Mouse (Mus musculus) limb, embryonic 13.5 days (tissue): ENCODE results near the gene Aurkaip1. TPM values are rescaled to one million over a fixed set of nuclear protein-coding genes. Genes with fewer than 3 reads are reported as not detected.

Experiments
- ATAC-seq: fragments of 200-750 bp; cut with Nextera tagmentation; 2 replicates; pipeline ENCODE4 v1.8.0; 2017; ENCODE audit warnings: low read depth, moderate number of reproducible peaks, moderate TSS enrichment; ENCODE audit not compliant: low FRiP score
- H3K27ac ChIP-seq: fragments of 300-500 bp; sonication (generic); 2 replicates; pipeline ENCODE4 v1.5.1; 2015; ENCODE audit warnings: inconsistent platforms, mild to moderate bottlenecking, moderate library complexity
- H3K27me3 ChIP-seq: fragments of 300-500 bp; sonication (generic); 2 replicates; pipeline ENCODE4 v1.6.1; 2015; ENCODE audit warnings: mild to moderate bottlenecking, inconsistent platforms
- H3K36me3 ChIP-seq: fragments of 300-500 bp; sonication (generic); 2 replicates; pipeline ENCODE4 v1.6.1; 2015; ENCODE audit warnings: inconsistent platforms, mild to moderate bottlenecking, moderate library complexity
- H3K4me1 ChIP-seq: fragments of 300-500 bp; sonication (generic); 2 replicates; pipeline ENCODE4 v1.6.1; 2015; ENCODE audit warnings: inconsistent platforms
- H3K4me2 ChIP-seq: fragments of 300-500 bp; sonication (generic); replicated peaks from 2 replicates; pipeline ENCODE4 v1.6.1; 2015; ENCODE audit warnings: inconsistent platforms, mild to moderate bottlenecking, moderate library complexity
- H3K4me3 ChIP-seq: fragments of 300-500 bp; sonication (generic); 2 replicates; pipeline ENCODE4 v1.5.1; 2015; ENCODE audit warnings: moderate library complexity, mild to moderate bottlenecking, inconsistent platforms
- H3K9ac ChIP-seq: fragments of 300-500 bp; sonication (generic); 2 replicates; pipeline ENCODE4 v1.6.1; 2015; ENCODE audit warnings: mild to moderate bottlenecking, inconsistent platforms
- H3K9me3 ChIP-seq: fragments of 300-500 bp; sonication (generic); 2 replicates; pipeline ENCODE4 v1.6.1; 2016; ENCODE audit warnings: inconsistent platforms
- WGBS: fragments of 180-500 bp; shearing (Covaris S2); methylation state at CpG from one replicate; pipeline ENCODE4 v1.1.7; 2015; 5-methylcytosine and 5-hydroxymethylcytosine counted together
- microRNA-seq: library from miRNA; unstranded; fragments of <30 nt; microRNA quantifications from one replicate; pipeline ENCODE4, GENCODE M21; 2016
- polyA plus RNA-seq: library from polyadenylated mRNA; unstranded; fragments of >200 nt; fragmentation: Nextera tagmentation; extraction: Ambion mirVana; gene quantifications from 2 replicates; pipeline ENCODE4 v1.2.1, GENCODE M21; 2015

The Aurkaip1 gene
- polyA plus RNA-seq, 1 experiment from 2014 or later: 144 TPM

DNA sequence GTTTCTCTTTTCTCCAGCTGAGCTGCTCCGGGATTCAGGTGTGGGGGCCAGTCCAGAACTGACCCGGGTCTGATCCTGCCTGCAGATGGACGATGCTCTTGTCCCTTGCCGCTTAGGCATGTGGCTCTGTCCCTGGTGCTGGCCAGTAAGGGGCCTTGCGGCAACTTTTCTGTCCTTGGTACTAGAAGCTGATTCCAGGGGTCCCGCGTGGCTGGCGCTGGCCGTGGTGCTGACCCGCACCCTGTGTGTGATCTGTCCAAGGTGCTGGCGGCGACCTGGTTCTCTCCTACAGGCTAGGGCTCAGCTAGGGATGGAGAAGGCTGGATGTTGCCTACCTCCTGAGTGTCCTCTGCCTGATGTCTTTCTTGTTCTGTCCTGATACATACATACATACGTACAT is 28.2 kb downstream of the Aurkaip1 start:
- peak; percentile 64; the same call in 1 of the 2 replicates for ATAC-seq
- peaks cover 66% of the 10 kb centered on the region for H3K36me3 ChIP-seq
- H3K4me2 ChIP-seq: no peak overlapping the region
- WGBS: 16% methylated on average over 13 of the region's 13 CpGs
- no peak overlapping the region for H3K9ac ChIP-seq
- H3K4me1 ChIP-seq: no peaks in the 10 kb centered on the region
- no peak overlapping the region for H3K27ac ChIP-seq
- H3K4me3 ChIP-seq: no peak overlapping the region
- H3K27me3 ChIP-seq: no peaks in the 10 kb centered on the region
- no peaks in the 10 kb centered on the region for H3K9me3 ChIP-seq

DNA sequence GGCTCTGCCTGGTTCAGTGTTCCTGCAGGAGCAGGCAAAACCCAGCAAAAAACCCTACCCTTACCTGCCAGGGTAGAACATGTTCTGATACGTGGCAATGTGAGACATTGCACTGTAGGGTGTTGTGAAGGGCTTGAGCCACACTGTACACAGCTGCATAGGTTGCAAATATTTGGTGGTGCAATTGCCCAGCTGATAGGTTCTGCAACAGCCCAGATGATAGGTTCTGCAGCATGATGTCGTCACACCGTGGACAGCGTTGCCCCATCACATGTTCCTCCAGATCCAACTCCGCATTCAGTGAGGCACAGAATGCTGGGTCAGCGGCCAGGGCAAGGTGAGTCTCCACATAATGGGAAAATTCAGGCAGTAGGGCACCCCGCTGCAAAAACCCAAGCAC is 30.7 kb downstream of the Aurkaip1 start:
- H3K36me3 ChIP-seq: peaks cover 65% of the 10 kb centered on the region
- H3K4me2 ChIP-seq: no peak overlapping the region

DNA sequence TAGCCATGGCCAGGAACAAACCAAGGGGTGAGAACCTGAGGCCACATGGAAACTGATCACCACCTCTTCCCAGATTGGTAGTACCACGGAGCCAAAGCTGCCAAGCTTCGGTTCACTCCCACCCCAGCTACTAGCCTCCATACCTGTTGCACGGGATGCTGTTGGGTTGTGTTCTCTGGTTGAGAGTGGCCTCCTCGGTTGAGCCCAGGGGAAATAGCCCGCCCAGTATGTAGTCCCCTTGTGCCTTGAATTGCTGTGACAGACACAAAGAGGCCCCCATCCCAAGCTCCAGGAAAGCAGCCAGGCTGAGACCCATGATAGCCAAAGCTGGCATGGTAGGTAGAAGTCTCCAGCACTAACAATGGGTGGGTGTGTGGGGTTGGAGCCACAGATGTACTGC is 31.9 kb downstream of the Aurkaip1 start, which contains the start of gene Tas1r3:
Gene Tas1r3 (minus strand): TSS at position 362 of the 400 bp plus-strand sequence.
- Histone ChIP-seq H3K4me1 (peaks cover under 1% of the 10 kb centered on the region; the same call in 1 of the 2 replicates), H3K4me2 (no peak within 1 kb of the TSS), H3K9ac (no peak within 1 kb of the TSS), H3K27ac (no peak within 1 kb of the TSS), H3K36me3 (peaks cover 57% of the 10 kb centered on the region), H3K4me3 (no peak within 1 kb of the TSS), H3K9me3 (no peaks in the 10 kb centered on the region), H3K27me3 (no peaks in the 10 kb centered on the region)
- WGBS: 74% methylated on average over 5 of the region's 5 CpGs
- no peak for ATAC-seq

More for the DNA sequence above, 30.7 kb downstream of the Aurkaip1 start:
- no peaks in the 10 kb centered on the region for H3K4me1 ChIP-seq
- H3K4me3 ChIP-seq: no peak overlapping the region
- H3K27me3 ChIP-seq: no peaks in the 10 kb centered on the region
- no peak for ATAC-seq
- H3K9ac ChIP-seq: no peak overlapping the region
- WGBS: 91% methylated on average over 7 of the region's 7 CpGs
- H3K27ac ChIP-seq: no peak overlapping the region
- H3K9me3 ChIP-seq: no peaks in the 10 kb centered on the region

DNA sequence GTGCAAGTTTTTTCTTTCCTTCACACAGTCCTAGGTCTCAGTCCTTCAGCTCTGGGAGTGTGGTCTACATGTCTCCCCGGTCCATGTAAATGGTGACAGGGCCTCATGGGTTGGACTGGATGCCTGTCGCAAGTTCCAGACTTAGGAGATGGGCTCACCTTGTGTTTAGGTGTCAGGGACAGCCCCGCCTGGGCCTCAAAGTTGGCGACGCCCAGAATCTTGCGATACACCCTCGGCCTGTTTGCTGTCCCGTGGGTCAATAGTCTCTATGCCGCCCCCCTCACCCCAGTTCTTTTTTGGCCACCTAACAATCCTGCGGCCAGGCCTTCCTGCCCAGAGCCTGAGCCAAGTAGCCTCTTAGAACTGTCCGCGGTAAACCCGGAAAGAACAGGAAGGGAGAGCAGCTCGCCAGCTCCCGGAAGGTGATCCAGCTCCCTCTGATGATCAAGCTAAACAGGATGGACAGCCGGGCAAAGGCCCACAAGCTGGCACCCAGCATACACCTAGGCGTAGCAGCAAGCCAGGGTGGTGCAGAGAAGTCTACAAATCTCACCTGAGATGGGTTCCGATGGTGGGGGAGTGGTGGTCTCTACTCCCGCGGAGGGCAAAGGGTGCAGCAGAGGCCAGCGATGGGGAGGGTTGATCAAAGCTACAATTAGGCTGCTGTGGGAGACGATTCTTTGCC is 37.7 kb downstream of the Aurkaip1 start:
- Histone ChIP-seq H3K4me1 (peaks cover 22% of the 10 kb centered on the region), H3K4me3 (peak overlapping the region; percentile 75), H3K36me3 (peaks cover 43% of the 10 kb centered on the region), H3K27me3 (no peaks in the 10 kb centered on the region), H3K27ac (no peak overlapping the region), H3K4me2 (peak overlapping the region; percentile 94), H3K9ac (peak overlapping the region; percentile 84), H3K9me3 (no peaks in the 10 kb centered on the region)
- ATAC-seq: peak; percentile 10; the same call in 1 of the 2 replicates
- WGBS: 9% methylated on average over 22 of the region's 22 CpGs

DNA sequence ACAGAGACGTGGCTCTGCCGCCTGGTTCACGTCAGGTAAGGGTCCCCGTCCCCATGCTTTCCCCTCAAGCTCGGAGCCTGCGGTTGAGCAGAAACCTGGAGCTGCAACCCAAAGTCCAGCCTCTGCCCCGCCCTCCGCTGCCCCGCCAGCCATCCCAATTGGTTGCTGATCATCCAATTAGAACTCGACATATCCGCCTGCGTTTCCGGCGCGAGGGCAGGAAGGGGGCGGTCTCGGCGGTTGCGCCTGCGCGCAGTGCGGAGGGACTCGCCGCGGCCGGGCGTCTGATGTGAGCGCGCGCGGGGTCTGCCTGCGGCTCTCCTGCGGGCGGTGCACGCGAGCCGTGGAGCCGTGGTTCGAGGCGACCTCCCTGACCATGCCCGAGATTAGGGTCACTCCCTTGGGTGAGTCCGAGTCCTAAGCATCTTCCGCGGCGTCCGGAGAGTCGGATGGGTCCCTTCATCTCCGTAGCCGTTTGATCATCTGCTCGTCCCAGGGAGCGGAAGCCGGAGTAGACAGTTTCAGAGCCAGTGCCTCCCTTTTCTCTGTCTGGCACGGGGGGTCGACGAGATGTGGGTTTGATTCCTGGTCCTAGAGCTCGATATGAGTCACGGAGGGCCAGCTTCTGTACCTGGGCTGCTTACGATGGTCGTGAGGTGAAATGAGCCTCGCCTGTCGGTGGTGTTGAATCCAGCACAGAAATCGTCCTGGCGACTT is 38.4 kb downstream of the Aurkaip1 start, which contains the start of the genes Cptp and Ints11:
Gene Cptp (minus strand): TSS at position 124 of the 717 bp plus-strand sequence.
Gene Ints11 (plus strand): TSS at position 230 of the 717 bp plus-strand sequence.
- Histone ChIP-seq H3K27me3 (no peaks in the 10 kb centered on the region), H3K4me3 (peak within 1 kb of the TSS; percentile 75), H3K36me3 (peaks cover 50% of the 10 kb centered on the region), H3K9me3 (no peaks in the 10 kb centered on the region), H3K4me1 (peaks cover 22% of the 10 kb centered on the region), H3K27ac (peak within 1 kb of the TSS; percentile 49; the same call in 1 of the 2 replicates), H3K4me2 (peak within 1 kb of the TSS; percentile 94), H3K9ac (peak within 1 kb of the TSS; percentile 85)
- ATAC-seq: peak; percentile 96
- WGBS: under 1% methylated on average over 63 of the region's 63 CpGs

DNA sequence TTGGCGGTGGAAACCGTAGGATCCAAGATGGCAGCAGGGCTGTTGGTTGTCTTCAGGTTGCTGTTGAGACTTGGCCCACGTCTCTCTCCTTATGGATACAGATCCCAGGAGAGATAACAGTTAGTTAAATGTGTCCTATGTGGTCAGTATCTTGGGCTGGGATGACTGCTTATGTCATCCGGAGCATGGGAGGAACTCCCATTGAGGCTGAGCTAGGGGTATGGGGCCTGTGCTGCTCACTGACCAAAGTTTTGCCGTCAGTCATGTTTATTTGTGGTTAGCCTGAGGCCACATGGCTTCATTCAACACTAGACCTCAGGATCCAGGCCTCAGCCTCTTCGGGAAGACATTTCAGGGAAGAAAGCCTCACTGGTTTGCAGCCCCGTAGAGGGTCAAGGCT is 40.3 kb downstream of the Aurkaip1 start:
- Histone ChIP-seq H3K9me3 (no peaks in the 10 kb centered on the region), H3K36me3 (peaks cover 45% of the 10 kb centered on the region), H3K27me3 (no peaks in the 10 kb centered on the region), H3K4me2 (no peak overlapping the region), H3K27ac (no peak overlapping the region), H3K9ac (0 out of 2 replicates have a peak overlapping the region, but pooled peaks have one; percentile 0), H3K4me1 (peaks cover 22% of the 10 kb centered on the region), H3K4me3 (no peak overlapping the region)
- ATAC-seq: no peak
- WGBS: 92% methylated on average over 7 of the region's 7 CpGs

Small RNAs within 50 kb of the gene (microRNA-seq; reads per million reads assigned to microRNA genes)
- not detected for gene Gm27743

Other genes starting within 250 kb of the Aurkaip1 start
- 8.5 and 10.1 TPM in 2 replicates for gene Slc35e2, start 229.9 kb upstream of the Aurkaip1 start, polyA plus RNA-seq
- gene Cdk11b, start 206.4 kb upstream of the Aurkaip1 start, polyA plus RNA-seq: 70.3 and 71.2 TPM in 2 replicates
- gene Gm10563, start 185.9 kb upstream of the Aurkaip1 start, polyA plus RNA-seq: not detected in 2 replicates
- 17.1 and 19.1 TPM in 2 replicates for gene Mmp23, start 177.9 kb upstream of the Aurkaip1 start, polyA plus RNA-seq
- 30.5 and 34.3 TPM in 2 replicates for gene Mib2, start 162.1 kb upstream of the Aurkaip1 start, polyA plus RNA-seq
- gene Fndc10, start 136.9 kb upstream of the Aurkaip1 start, polyA plus RNA-seq: 8.4 and 10.2 TPM in 2 replicates
- 141 and 150 TPM in 2 replicates for gene Ssu72, start 126.5 kb upstream of the Aurkaip1 start, polyA plus RNA-seq
- 1.0 and 1.1 TPM in 2 replicates for gene Tmem240, start 96.5 kb upstream of the Aurkaip1 start, polyA plus RNA-seq
- gene Atad3a, start 70.2 kb upstream of the Aurkaip1 start, polyA plus RNA-seq: 94.4 and 100 TPM in 2 replicates
- 11.1 and 11.6 TPM in 2 replicates for gene Vwa1, start 56.6 kb upstream of the Aurkaip1 start, polyA plus RNA-seq
- gene Tmem88b, start 45.4 kb upstream of the Aurkaip1 start, polyA plus RNA-seq: 0.64 and 0.81 TPM in 2 replicates
- gene Ankrd65, start 40.8 kb upstream of the Aurkaip1 start, polyA plus RNA-seq: not detected in 2 replicates
- gene Mrpl20, start 28.4 kb upstream of the Aurkaip1 start, polyA plus RNA-seq: 213 and 220 TPM in 2 replicates
- 211 and 231 TPM in 2 replicates for gene Ccnl2, start 18.8 kb upstream of the Aurkaip1 start, polyA plus RNA-seq
- 76.6 and 92.7 TPM in 2 replicates for gene Mxra8, start 8.4 kb downstream of the Aurkaip1 start, polyA plus RNA-seq
- 4.3 and 5.7 TPM in 2 replicates for gene Dvl1, start 16.1 kb downstream of the Aurkaip1 start, polyA plus RNA-seq
- gene Tas1r3, start 32.1 kb downstream of the Aurkaip1 start, polyA plus RNA-seq: 0.25 and 0.33 TPM in 2 replicates
- gene Cptp, start 38.2 kb downstream of the Aurkaip1 start, polyA plus RNA-seq: 13.6 and 13.8 TPM in 2 replicates
- 71.2 and 74.8 TPM in 2 replicates for gene Ints11, start 38.3 kb downstream of the Aurkaip1 start, polyA plus RNA-seq
- gene Pusl1, start 60.5 kb downstream of the Aurkaip1 start, polyA plus RNA-seq: 51.8 and 55.9 TPM in 2 replicates
- gene Acap3, start 60.5 kb downstream of the Aurkaip1 start, polyA plus RNA-seq: 18.2 and 19.4 TPM in 2 replicates
- 113 and 126 TPM in 2 replicates for gene Ube2j2, start 112.6 kb downstream of the Aurkaip1 start, polyA plus RNA-seq
- 32.0 and 35.0 TPM in 2 replicates for gene C1qtnf12, start 131.0 kb downstream of the Aurkaip1 start, polyA plus RNA-seq
- gene B3galt6, start 161.4 kb downstream of the Aurkaip1 start, polyA plus RNA-seq: 16.8 and 17.3 TPM in 2 replicates
- 160 and 166 TPM in 2 replicates for gene Sdf4, start 161.6 kb downstream of the Aurkaip1 start, polyA plus RNA-seq
- 0.80 and 0.85 TPM in 2 replicates for gene Tnfrsf4, start 182.6 kb downstream of the Aurkaip1 start, polyA plus RNA-seq
- 2.8 and 2.9 TPM in 2 replicates for gene Tnfrsf18, start 194.9 kb downstream of the Aurkaip1 start, polyA plus RNA-seq
- gene Ttll10, start 228.1 kb downstream of the Aurkaip1 start, polyA plus RNA-seq: 0.70 and 1.1 TPM in 2 replicates